Mouse (Mus musculus): ENCODE measurements around the gene H2afv.
"Not testable (repeated sequence)": the region's sequence is repeated elsewhere in the genome, so short reads cannot be mapped to it uniquely, and the experiment has no call there.

Gene H2afv

DNA sequence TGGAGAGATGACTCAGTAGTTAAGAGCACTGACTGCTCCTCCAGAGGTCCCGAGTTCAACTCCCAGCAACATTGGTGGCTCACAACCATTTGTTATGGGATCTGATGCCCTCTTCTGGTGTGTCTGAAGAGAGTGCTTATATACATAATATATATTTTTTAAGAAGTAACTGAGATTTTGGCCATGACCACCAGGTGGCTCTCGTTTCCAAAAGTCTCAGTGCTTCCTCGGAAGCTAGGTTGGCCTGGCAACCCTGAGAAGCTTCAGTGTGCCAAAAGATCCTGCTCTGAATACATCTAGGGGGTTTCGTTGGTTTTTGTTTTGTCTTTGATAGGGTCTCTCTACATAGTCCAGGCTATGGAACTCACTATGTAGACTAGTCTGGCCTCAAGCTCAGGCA lies 20.9 kb upstream of the H2afv start:
- peak; percentile 71 to 77 for DNase-seq

- no peak for DNase-seq
These were observed 19.1 kb upstream of the H2afv start for GRCm38 (mm10) chr11:6463159-6463837.

GRCm38 (mm10) chr11:6456083-6456482 lies 11.8 kb upstream of the H2afv start:
- no peak for DNase-seq

- not testable (repeated sequence) for DNase-seq
These were observed 3.9 kb upstream of the H2afv start for GRCm38 (mm10) chr11:6448155-6448554.

DNA sequence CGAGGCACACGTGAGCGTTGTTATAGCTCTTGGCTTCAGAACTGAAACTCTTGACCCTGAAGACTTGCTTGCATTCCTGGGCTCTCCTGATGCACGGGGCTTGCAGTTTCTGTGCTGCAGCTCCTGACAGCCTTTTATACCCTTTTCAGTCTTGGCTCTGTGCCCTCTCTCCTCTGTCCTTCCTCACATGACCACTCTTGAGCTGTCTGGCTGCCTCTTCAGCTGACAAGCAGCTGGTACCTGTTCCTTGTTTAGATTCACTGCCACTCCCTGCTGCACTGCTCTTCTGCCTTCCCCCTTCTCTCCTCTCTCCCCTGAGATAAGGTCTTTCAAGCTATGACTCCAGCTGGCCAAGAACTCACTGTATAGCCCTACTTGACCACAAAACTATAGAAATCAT lies 3.2 kb upstream of the H2afv start:
- no peak for DNase-seq

- DNase-seq = no peak
These were observed 1.7 kb upstream of the H2afv start for GRCm38 (mm10) chr11:6445951-6446350.

- DNase-seq = no peak
These were observed 1.2 kb upstream of the H2afv start for GRCm38 (mm10) chr11:6445441-6445840.

GRCm38 (mm10) chr11:6443727-6444076 lies 541 bp downstream of the H2afv start:
- DNase-seq = no peak

GRCm38 (mm10) chr11:6443102-6443501 lies 1.1 kb downstream of the H2afv start:
- no peak for DNase-seq

DNA sequence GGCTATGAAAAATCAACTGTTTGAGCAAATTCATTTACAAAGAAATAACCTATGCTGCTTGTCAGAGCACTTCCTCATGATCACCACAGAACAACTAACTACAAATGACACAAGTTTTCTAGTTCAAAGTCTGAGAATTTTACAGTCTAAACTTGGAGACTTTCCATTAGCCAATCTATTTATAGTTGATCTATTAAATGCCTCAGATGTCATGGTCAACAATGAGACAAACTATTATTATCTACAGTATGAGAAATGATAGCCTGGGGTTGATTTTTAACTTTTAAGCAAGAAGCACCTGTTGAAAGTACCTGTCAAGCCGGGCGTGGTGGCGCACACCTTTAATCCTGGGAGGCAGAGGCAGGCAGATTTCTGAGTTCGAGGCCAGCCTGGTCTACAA lies 1.7 kb downstream of the H2afv start:
- no peak for DNase-seq

GRCm38 (mm10) chr11:6440171-6440570 lies 4.1 kb downstream of the H2afv start:
- no peak for DNase-seq

DNA sequence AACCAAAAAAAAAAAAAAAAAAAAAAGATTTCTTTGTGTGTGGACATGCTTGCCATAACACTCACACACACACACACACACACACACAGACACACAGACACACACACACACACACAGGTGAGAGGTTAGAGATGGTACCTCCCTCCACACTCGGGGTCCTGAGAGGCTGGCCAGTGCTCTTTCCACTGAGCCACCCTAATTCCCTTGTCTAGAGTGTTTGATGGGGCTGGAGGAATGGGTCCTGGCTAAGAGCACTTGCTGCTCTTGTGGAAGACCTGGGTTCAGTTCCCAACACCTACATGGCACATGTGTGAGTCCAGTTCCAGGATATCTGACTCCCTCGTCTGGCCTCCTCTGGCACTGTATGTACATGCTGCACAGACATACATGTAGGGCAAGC lies 6.6 kb downstream of the H2afv start:
- DNase-seq = no peak

DNA sequence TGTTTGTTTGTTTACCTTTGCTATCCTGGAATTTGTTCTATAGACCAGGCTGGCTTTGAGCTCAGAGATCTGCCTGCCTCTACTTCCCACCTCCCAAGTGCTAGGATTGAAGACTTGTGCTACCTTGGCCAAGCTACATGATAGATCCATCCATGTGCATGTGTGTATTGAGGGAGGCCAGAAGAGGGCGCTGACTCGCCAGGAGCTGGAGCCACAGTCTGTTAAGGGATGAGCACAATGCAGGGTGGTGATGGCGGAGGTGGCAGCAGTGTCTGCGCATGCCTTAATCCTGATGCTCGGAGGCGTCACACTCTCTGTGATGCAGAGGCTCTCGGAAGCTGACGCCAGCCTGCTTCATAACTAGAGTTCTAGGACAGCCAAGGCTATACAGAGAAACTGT lies 7.8 kb downstream of the H2afv start:
- peak; percentile 55 to 66 for DNase-seq

GRCm38 (mm10) chr11:6430186-6430585 lies 14.1 kb downstream of the H2afv start:
- no peak for DNase-seq

GRCm38 (mm10) chr11:6420722-6421350 lies 23.4 kb downstream of the H2afv start:
- no peak for DNase-seq

- no peak for DNase-seq
These were observed 23.9 kb downstream of the H2afv start for GRCm38 (mm10) chr11:6420283-6420703.

GRCm38 (mm10) chr11:6419156-6419555 lies 25.1 kb downstream of the H2afv start:
- not testable (repeated sequence) for DNase-seq

DNA sequence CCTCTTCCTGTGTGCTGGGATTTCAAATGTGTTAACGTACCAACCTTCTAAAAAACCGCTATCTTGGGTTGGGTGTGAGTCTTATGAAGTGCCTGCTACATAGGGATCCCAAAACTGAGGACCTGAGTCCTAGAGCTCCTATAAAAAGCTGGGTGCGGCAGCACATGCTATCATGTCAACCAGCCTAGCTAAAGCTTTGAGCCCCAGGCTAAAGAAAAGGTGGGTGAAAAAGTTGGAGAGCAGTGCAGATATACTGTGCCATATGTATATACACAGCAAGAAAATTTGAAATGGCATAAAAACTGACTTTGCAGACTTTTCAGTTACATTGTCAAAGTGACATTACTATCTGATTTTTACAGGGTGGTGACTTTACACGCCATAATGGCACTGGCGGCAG lies 25.5 kb downstream of the H2afv start:
- no peak for DNase-seq

DNA sequence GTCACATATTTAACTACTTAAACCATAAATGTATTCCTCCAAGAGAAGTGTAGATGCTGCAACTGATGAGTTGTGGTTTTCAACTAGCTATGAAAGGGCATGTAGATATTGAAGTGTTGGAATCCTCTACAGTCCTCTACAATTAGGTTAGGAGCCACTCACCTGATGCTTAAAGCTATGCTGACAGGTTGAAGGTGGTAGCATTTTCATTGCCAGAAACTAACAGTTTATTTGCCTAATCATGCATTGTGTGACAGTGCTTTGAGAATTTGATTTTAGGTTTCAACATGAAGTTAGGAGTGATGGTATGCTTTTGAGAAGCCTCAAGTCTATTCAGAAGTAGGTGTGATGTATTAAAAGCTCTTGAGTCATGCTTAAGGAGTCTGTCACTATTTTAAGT lies 26.8 kb downstream of the H2afv start:
- DNase-seq = no peak

- no peak for DNase-seq
These were observed 27.2 kb downstream of the H2afv start for GRCm38 (mm10) chr11:6417069-6417468.

GRCm38 (mm10) chr11:6416405-6417034 lies 27.7 kb downstream of the H2afv start:
- peak; percentile 80 to 82 for DNase-seq

DNA sequence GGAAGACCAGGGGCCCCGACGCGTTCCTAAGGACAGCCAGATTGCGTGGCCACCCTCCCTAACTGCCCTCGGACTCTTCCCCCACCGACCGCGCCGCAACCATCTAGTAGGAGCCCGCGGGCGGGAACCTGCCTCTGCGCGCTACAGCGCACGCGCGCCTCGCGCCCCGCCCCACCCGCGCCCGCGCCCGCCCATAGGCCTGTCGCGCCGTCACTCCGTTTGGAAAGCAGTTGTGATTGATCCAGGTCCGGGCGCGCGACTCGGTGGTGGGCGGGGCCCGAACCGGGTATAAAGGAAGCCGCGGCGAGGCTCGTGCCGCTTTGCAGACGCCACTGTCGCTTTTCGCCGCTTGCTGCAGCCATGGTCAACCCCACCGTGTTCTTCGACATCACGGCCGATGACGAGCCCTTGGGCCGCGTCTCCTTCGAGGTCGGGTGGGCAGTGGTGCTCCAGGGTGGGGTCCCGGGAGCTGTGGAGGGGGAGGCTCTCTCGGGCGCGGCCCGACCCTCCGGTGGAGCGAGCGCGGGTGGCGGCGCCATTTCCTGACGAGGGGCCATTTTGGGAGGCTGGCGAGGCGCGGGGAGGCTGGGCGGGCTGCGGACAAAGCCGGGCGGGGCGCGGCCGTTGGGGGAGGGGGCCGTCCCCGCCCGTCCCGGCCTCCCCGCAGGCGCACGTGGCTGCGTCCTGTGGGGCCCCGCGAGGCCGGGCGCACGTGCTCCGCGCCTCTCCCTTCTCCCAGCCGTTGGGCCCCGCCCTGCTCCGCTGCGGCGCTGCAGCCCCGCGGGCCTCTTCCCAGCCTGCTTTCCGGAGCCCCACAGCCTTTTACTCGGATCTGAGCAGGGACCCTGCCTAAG lies 28.5 kb downstream of the H2afv start:
- peak; percentile 99 to 100 for DNase-seq

All from cerebellum, postnatal 36 days (tissue).